Mouse (Mus musculus): ENCODE results near the gene Lifr.

- TF ChIP-seq CTCF (conservative IDR thresholded peaks at IDR 0.05; ENCODE audit: low read length) (no peak), NANOG (IDR thresholded peaks at IDR 0.05; ENCODE audit: borderline replicate concordance, low read length) (no peak), POU5F1 (IDR thresholded peaks at IDR 0.05; ENCODE audit: borderline replicate concordance, low read length) (no peak)
Observed at GRCm38 (mm10) chr15:7070199-7070794, 20.1 kb upstream of the Lifr start.
